Comparison of ENCODE assay signal across 15 mouse cellular contexts in the genomic region with DNA sequence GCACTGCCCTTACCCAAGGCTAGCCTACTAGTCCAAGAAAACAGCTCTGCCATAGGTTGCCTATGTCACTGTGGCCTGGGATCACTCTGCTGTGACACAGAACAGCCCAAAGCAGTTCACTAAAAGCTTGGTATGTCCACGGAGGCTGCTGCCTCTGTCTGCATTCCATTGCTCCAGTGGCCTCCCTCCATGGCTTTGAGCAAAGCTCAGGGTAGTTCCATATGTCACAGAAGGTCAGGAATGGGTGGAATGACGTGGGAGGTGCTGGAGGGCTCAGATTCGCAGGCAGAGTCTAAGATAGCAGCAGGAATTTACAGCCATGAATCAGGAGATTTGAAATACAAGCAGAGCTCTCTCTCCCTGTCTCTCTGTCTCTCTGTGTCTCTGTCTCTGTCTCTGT.
DNase-seq lines count a peak whose midpoint lies in the region; ATAC-seq and TF ChIP-seq lines count a peak whose summit lies in the region.
"Had no signal": no experiment of that assay in that cellular context is flagged by ENCODE, and none has a peak within 500 bp of the region (broad histone marks: within the 10 kb centered on the region; RNA-seq: fewer than 3 reads in every experiment).

No protein-coding gene starts in this region.

- TF ChIP-seq EP300 in lung, postnatal 0 days (IDR thresholded peaks at IDR 0.05) = no peak

- H3K27ac ChIP-seq in heart, embryonic 13.5 days (replicated peaks) = peak overlapping the region; percentile 79
- H3K27ac ChIP-seq in lung, postnatal 0 days (ENCODE audit: low read length) = no peak overlapping the region
- peak overlapping the region; percentile 74 for H3K27ac ChIP-seq in heart, embryonic 15.5 days
- H3K27ac ChIP-seq: embryonic facial prominence, embryonic 12.5 days; intestine, embryonic 15.5 days; macrophage had no signal

- no peak for DNase-seq in heart, postnatal 25 days (ENCODE audit: low spot score)
- peak; percentile 7 for DNase-seq in lung, postnatal 0 days (ENCODE audit: low spot score)
- no peak for DNase-seq in lung, postnatal 4 days
- DNase-seq in yolk sac, embryonic 10.5 days (ENCODE audit: low spot score) = peak; percentile 52
- DNase-seq in cerebellum, adult 8-10 months = no peak
- DNase-seq: B cell, adult 2 months; cerebellum, adult 18-20 months had no signal

- WGBS in heart, embryonic 13.5 days = 4% methylated on average over 3 of the region's 3 CpGs
- 7% methylated on average over 3 of the region's 3 CpGs for WGBS in lung, postnatal 0 days
- WGBS in heart, embryonic 15.5 days = 14% methylated on average over 3 of the region's 3 CpGs

- no peaks in the 10 kb centered on the region for H3K36me3 ChIP-seq in heart, embryonic 13.5 days
- H3K36me3 ChIP-seq in lung, postnatal 0 days (ENCODE audit: insufficient read depth, low read length) = no peaks in the 10 kb centered on the region
- no peaks in the 10 kb centered on the region for H3K36me3 ChIP-seq in heart, embryonic 15.5 days
- H3K36me3 ChIP-seq: embryonic facial prominence, embryonic 12.5 days; intestine, embryonic 15.5 days had no signal

- H3K4me2 ChIP-seq in heart, embryonic 13.5 days = no peak overlapping the region
- no peak overlapping the region for H3K4me2 ChIP-seq in lung, postnatal 0 days (replicated peaks; ENCODE audit: low read depth, low read length)
- H3K4me2 ChIP-seq in heart, embryonic 15.5 days = no peak overlapping the region
- H3K4me2 ChIP-seq: embryonic facial prominence, embryonic 12.5 days; intestine, embryonic 15.5 days; liver, embryonic 11.5 days had no signal

- no peak overlapping the region for H3K9ac ChIP-seq in heart, embryonic 13.5 days
- H3K9ac ChIP-seq in lung, postnatal 0 days (replicated peaks; ENCODE audit: low read depth) = no peak overlapping the region
- H3K9ac ChIP-seq in heart, embryonic 15.5 days = no peak overlapping the region
- H3K9ac ChIP-seq: embryonic facial prominence, embryonic 12.5 days; intestine, embryonic 15.5 days had no signal

- H3K27me3 ChIP-seq in heart, embryonic 13.5 days (replicated peaks) = no peaks in the 10 kb centered on the region
- H3K27me3 ChIP-seq in lung, postnatal 0 days (replicated peaks; ENCODE audit: insufficient read depth, low read length) = no peaks in the 10 kb centered on the region
- H3K27me3 ChIP-seq in heart, embryonic 15.5 days = no peaks in the 10 kb centered on the region
- H3K27me3 ChIP-seq: embryonic facial prominence, embryonic 12.5 days; intestine, embryonic 15.5 days had no signal

- H3K4me3 ChIP-seq in heart, embryonic 13.5 days = no peak overlapping the region
- H3K4me3 ChIP-seq in lung, postnatal 0 days (ENCODE audit: low read depth, low read length) = no peak overlapping the region
- H3K4me3 ChIP-seq in heart, embryonic 15.5 days = no peak overlapping the region
- H3K4me3 ChIP-seq: embryonic facial prominence, embryonic 12.5 days; intestine, embryonic 15.5 days had no signal

- H3K4me1 ChIP-seq in heart, embryonic 13.5 days = peaks cover 59% of the 10 kb centered on the region
- H3K4me1 ChIP-seq in lung, postnatal 0 days (ENCODE audit: insufficient read depth, low read depth, low read length) = peaks cover 4% of the 10 kb centered on the region; the same call in 1 of the 2 replicates
- peaks cover 37% of the 10 kb centered on the region for H3K4me1 ChIP-seq in heart, embryonic 15.5 days (replicated peaks)
- H3K4me1 ChIP-seq: embryonic facial prominence, embryonic 12.5 days; intestine, embryonic 15.5 days had no signal

- peaks cover 6% of the 10 kb centered on the region; the same call in 1 of the 2 replicates for H3K9me3 ChIP-seq in heart, embryonic 13.5 days
- no peaks in the 10 kb centered on the region for H3K9me3 ChIP-seq in lung, postnatal 0 days (ENCODE audit: low read length)
- no peaks in the 10 kb centered on the region for H3K9me3 ChIP-seq in heart, embryonic 15.5 days (replicated peaks)
- H3K9me3 ChIP-seq: embryonic facial prominence, embryonic 12.5 days; intestine, embryonic 15.5 days had no signal

- TF ChIP-seq CTCF in lung, postnatal 0 days (IDR thresholded peaks at IDR 0.05) = no peak

- intact Hi-C loops in heart, postnatal 25 days (cut with DNase I) = loop anchor here (5.0 to 10.0 kb wide), 2 partner anchors 161 to 448 kb away; no protein-coding TSS in a partner anchor

- ATAC-seq in heart, embryonic 13.5 days (ENCODE audit: extremely low read depth, insufficient number of reproducible peaks, low FRiP score, low TSS enrichment) = peak; percentile 59
- ATAC-seq in lung, postnatal 0 days = no peak; the same call in 1 of the 2 replicates
- peak; percentile 63 for ATAC-seq in heart, embryonic 15.5 days (replicated peaks; ENCODE audit: insufficient number of reproducible peaks, insufficient read depth, low FRiP score, low read depth)
- ATAC-seq in erythroblast, adult 5-6 weeks (replicated peaks; ENCODE audit: low FRiP score, poor library complexity, severe bottlenecking) = no peak
- ATAC-seq: forebrain, embryonic 14.5 days; intestine, embryonic 15.5 days had no signal

Comparison
In these comparisons a context has a peak if more than half of its experiments do, and no peak if none do; other contexts are left out.
1. DNase-seq: peak in lung, postnatal 0 days (single experiment) and yolk sac, embryonic 10.5 days (single experiment); none in heart, postnatal 25 days (single experiment), lung, postnatal 4 days (0 of 2) and cerebellum, adult 8-10 months (single experiment).
2. ATAC-seq: peak in heart, embryonic 13.5 days (single experiment) and heart, embryonic 15.5 days (single experiment); none in lung, postnatal 0 days (single experiment) and erythroblast, adult 5-6 weeks (single experiment).